Mouse (Mus musculus): ENCODE results near the gene 4930503B20Rik.
A peak's percentile ranks its signal among the peaks of the same experiment; 100 is the strongest.

4930503B20Rik gene

GRCm38 (mm10) chr3:146651217-146651616 lies at the start of gene 4930503B20Rik:
TSS of gene 4930503B20Rik (minus strand) at chr3:146651317.
- no peak for DNase-seq

DNA sequence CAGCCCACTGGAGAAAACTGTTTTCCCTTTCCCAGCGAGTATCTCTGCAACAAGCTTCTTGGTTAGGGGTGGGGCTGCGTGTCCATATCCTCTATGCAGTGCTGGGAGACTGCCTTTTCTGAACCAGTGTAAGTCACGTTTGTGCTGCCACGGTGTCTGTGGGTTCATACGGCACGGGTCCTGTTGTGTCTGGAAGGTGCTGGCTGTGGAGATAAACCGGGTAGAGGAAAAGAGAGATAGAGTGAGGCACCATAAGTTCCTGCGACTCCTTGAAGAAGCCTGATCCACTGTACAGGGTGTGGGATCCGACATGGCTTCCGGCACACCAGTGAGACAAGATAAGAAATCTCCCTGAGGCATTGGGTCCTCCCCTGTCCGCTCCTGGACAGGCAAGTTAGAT lies 48.9 kb upstream of the 4930503B20Rik start:
- DNase-seq = peak; percentile 67

GRCm38 (mm10) chr3:146698982-146699381 lies 47.9 kb upstream of the 4930503B20Rik start:
- peak; percentile 55 for DNase-seq

- DNase-seq = no peak
These were observed 41.4 kb upstream of the 4930503B20Rik start for GRCm38 (mm10) chr3:146692547-146692946.

DNA sequence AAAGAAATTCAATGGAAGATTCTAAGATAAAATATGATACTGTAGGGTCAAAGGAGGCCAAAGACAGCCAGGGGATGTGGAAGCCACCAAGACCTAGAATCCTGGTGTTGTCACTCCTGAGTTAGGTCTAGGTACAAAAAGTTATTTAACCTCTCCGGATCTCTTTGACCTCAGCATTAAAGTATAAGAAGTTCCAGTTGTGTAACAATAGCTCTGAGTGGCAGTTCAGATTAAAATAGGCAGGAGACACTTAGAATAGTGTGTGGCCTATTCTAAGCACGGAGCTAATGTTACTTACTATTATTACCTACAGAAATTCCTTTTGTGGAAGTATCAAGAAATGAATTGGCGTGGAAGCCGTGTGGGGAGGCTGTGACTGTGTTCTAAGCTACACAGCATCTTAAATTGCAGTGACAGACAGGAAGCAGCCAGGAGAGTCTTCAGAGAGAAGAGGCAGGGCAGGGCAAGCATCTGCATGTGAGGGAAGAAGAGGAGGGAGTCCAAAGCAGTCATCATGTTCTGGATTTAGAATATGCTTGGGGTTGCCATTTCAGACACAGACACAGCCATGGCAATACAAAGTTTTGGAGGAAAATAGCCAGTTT lies 36.1 kb upstream of the 4930503B20Rik start:
- no peak for DNase-seq

- DNase-seq = no peak
These were observed 35.3 kb upstream of the 4930503B20Rik start for GRCm38 (mm10) chr3:146686428-146686827.

DNA sequence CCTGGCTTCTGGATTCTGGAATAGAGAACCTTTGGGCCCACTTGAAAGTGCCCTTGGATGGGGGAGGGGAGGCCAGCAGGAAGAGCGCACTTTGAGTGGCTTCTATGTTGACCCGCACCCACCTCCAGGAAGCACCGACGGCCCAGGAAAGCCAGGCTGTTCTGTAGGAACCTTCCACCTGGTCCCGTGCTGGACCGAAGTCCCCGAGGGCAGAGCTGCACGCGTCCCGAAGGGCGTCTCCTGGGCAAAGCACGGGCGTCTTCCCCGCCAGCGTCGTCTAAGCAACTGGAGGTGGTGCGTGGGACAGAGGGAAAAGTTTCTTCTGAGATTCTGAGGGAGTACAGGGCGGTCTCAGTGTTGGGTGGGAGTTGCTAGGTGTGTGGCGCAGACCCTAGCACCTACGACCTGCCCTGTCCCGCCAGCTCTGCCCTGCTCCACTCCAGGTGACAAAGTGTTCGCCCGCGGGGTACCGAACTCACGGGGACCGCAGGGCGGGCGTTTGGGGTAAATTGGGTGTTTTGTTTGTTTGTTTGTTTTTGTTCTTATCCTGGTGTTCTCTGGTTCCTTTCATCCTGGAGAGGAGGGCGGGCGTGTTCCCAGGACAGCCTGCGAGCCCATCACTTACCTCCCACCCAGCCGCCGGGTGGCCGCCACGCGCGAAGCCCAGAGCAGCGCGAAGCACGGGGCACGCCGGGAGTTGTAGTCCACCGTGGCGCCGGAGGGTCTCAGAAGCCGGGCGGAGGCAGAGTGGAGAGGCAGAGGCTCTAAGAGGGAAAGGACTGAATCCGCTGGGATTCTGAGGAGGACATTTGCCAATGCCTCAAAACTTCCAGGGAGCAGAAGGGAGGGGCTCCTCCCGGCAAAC lies 33.9 kb upstream of the 4930503B20Rik start, which contains the start of gene Samd13:
Gene Samd13 (minus strand): TSS at position 782 of the 865 bp plus-strand sequence.
- DNase-seq = peak; percentile 58

GRCm38 (mm10) chr3:146683095-146683494 lies 32.0 kb upstream of the 4930503B20Rik start:
- no peak for DNase-seq

GRCm38 (mm10) chr3:146682140-146682651 lies 31.1 kb upstream of the 4930503B20Rik start:
- peak; percentile 36 for DNase-seq

DNA sequence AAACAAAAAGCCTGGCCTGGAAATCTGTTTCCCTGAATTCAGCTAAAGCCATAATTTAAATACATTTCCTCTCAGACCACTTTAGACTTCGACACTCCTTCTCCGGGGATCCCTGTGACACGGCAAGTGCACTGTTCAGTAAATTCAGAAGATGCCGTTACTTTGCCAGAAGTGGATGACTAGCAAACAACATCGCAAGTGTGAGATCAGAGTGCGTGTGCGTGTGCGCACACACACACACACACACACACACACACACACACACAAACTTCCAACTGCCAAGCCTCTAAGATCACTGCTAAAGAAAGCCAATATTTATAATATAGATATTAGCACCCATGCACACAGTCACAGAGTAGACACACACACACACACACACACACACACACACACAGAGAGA lies 30.6 kb upstream of the 4930503B20Rik start:
- no peak for DNase-seq

DNA sequence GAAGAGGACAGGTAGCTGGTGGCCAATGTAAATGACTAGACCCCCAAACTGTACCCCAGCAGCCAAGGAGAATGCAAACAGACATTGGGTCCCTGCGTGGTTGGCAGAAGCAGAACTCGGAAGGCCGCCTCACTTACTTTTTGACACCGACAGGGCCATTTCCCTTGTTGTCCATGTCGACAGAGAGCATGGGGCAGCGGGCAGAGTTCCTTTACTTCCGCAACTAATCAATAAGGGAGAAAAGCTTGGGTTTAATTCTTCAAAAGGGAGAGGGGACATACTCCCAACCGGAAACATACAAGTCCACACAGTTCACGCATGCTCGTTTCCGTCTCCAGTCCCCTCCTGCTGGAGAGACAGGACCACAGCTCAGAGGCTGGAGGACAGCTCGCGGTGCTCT lies 29.5 kb upstream of the 4930503B20Rik start:
- no peak for DNase-seq

DNA sequence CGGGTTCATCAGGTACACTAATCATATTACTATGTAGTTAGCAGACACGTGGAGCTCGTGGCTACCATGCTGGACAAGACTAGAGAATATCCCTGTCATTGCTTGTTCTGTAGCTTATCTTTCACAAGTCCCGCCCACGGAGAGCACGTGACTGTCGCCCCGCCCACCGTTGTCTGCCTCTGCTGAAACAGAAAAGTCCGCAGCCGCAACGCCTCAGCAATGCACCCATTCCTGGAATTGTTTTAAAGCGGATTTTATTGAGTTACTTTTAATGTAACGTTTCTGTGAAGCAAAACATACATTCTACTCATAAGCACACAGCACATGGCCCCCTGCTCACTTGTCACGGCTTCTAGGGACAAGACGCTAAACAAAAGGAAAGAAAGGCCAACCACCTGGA lies 28.5 kb upstream of the 4930503B20Rik start:
- no peak for DNase-seq

GRCm38 (mm10) chr3:146676193-146676592 lies 25.1 kb upstream of the 4930503B20Rik start:
- DNase-seq = no peak

GRCm38 (mm10) chr3:146675101-146675500 lies 24.0 kb upstream of the 4930503B20Rik start:
- DNase-seq = no peak

DNA sequence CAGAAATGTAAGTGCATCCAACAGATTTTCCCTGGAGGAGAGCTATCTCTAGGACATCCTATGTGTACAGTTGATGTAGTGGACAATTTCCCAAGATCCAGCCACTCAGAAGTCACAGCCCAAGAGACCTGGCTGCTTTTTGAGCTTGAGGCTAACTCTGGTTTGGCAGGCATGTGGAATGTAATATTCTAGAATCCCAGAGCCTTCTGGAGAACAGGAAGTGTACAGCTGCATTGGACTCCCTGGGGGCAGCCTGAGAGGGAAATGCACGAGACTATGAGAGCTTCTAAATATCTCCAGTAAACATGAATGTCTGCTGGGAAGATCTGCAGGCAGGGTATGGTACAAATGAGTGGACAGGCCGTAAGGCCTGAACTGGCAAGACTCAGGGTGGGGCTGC lies 20.0 kb upstream of the 4930503B20Rik start:
- DNase-seq = no peak

DNA sequence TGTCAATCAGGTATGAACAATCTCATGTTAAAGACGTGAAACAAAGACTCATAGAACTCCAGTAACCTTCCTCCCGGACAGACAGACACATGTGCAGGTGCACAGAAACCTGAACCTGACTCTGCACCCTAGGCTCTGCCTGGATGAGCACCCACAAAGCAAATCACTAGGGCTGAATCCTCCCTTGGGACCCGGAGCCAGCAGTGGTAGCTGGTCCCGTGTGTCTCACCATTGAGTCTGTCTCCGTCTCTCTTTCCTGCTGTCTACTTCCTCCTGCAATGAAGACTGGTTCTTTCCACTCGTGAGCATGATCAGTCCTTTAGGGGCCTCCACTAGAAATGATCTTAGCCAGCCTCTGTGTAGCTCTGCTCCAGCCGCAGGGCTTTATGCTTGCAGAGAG lies 10.8 kb upstream of the 4930503B20Rik start:
- no peak for DNase-seq

GRCm38 (mm10) chr3:146661001-146661400 lies 9.9 kb upstream of the 4930503B20Rik start:
- DNase-seq = no peak

- no peak for DNase-seq
These were observed 8.2 kb upstream of the 4930503B20Rik start for GRCm38 (mm10) chr3:146659321-146659720.

DNA sequence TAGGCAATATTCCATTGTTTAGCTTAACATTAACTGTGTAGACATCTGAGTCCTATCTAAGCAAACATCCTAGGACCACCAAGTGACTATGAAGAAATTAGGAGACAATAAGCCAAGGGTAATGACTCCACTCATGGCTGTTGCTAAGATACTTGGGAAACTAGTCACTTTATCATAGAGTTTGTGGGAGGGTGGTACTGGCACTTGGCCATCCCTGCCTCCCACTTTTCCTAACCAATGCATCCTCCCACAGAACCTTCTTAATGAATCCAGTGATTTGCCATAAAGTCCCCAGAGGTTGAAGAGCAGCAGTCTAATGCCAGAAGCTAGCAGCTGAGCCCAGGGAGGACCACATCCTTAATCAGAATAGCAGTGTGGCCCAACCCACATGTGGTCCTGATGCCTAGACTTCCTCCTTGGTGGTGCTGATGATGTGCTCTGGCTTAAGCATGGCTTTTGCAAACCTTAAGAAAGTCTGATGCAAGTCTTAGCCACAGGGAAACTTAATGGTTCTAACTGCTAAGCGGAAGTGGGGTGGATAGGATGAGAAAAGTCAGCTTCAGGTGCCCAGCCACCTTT lies 7.0 kb upstream of the 4930503B20Rik start:
- DNase-seq = no peak

DNA sequence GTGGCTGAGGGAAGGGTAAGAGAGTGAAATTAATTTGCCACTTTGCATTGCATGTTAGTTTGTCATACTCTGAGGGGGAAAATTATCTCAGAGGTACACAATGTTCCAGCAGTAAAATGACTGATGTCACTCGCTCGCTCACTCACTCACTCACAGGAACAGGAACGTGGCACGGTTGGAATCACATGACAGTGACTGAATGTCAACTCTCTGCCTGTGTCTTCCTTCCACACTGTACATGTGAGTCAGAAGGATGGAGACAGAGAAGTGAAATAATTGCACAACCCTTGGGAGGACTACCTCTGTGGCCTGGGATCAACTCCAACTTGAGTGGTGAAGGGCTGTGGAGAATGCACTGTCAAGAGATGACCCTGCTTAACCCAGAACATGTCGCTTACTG lies 6.3 kb upstream of the 4930503B20Rik start:
- no peak for DNase-seq

- DNase-seq = peak; percentile 50
These were observed 4.0 kb upstream of the 4930503B20Rik start for GRCm38 (mm10) chr3:146655111-146655577.

- DNase-seq = peak; percentile 86
These were observed 2.6 kb upstream of the 4930503B20Rik start for GRCm38 (mm10) chr3:146653692-146654091.

DNA sequence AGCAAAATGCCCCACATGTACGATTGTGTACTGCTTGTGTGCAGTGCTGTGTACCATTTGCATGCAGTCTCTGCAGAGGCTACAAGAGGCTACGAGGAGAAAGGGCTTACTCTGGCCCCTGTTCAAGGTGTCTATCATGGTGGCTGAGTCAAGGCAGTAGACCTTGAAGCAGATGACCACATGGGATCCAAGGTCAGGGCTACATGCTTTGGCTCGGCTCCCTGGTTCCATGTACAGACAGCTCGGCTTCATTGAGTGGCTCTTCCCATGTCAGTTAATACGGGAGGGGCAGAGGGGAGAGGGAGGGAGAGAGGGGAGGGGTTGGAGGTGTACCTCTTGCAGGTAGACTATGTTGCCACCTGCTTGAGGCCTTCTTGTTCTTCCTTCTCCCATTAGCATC lies 1.3 kb upstream of the 4930503B20Rik start:
- no peak for DNase-seq
